Mouse (Mus musculus) ES-Bruce4 (cell line): ENCODE data around the gene Golga3. TPM values are rescaled to one million over a fixed set of nuclear protein-coding genes. Genes with fewer than 3 reads are reported as not detected.

ENCODE experiments used
- H3K27ac ChIP-seq: 2 replicates; pipeline ENCODE4 v1.5.1; 2012; ENCODE audit warnings: low read length, inconsistent platforms; ENCODE audit not compliant: insufficient read depth
- H3K27me3 ChIP-seq: 2 replicates; pipeline ENCODE4 v1.6.1; 2012; ENCODE audit warnings: mild to moderate bottlenecking, low read length, inconsistent platforms; ENCODE audit not compliant: control insufficient read depth, poor library complexity, insufficient read depth, severe bottlenecking
- H3K36me3 ChIP-seq: 2 replicates; pipeline ENCODE4 v1.6.1; 2012; ENCODE audit warnings: inconsistent platforms, mild to moderate bottlenecking, low read length, moderate library complexity; ENCODE audit not compliant: control insufficient read depth, poor library complexity, insufficient read depth, severe bottlenecking
- H3K4me1 ChIP-seq: one replicate; pipeline ENCODE4 v1.8.1; 2011; ENCODE audit warnings: low read length; ENCODE audit not compliant: control insufficient read depth, insufficient read depth
- H3K4me3 ChIP-seq: 2 replicates; pipeline ENCODE4 v1.5.1; 2011; ENCODE audit warnings: low read depth, mild to moderate bottlenecking, low read length
- H3K9ac ChIP-seq: 2 replicates; pipeline ENCODE4 v1.6.1; 2012; ENCODE audit warnings: low read depth, mild to moderate bottlenecking, inconsistent platforms; ENCODE audit not compliant: poor library complexity, severe bottlenecking
- H3K9me3 ChIP-seq: replicated peaks from 2 replicates; pipeline ENCODE4 v1.6.1; 2012; ENCODE audit warnings: mild to moderate bottlenecking, low read length, inconsistent platforms; ENCODE audit not compliant: control insufficient read depth, poor library complexity, insufficient read depth, severe bottlenecking
- CTCF ChIP-seq: IDR thresholded peaks from one replicate; pipeline ENCODE4 v1.8.1; 2011; ENCODE audit warnings: low read depth, low read length
- EP300 ChIP-seq: IDR thresholded peaks from 2 replicates; pipeline ENCODE4 v1.6.1; 2011; ENCODE audit warnings: low read depth, low read length; ENCODE audit not compliant: insufficient read depth
- POLR2A ChIP-seq: IDR thresholded peaks from one replicate; pipeline ENCODE4 v1.8.1; 2011; ENCODE audit warnings: low read length; ENCODE audit not compliant: insufficient read depth
- polyA plus RNA-seq: library from polyadenylated mRNA; stranded (reverse); fragments of >200 nt; gene quantifications from 2 replicates; pipeline ENCODE4 v1.2.4, GENCODE M21; 2011; ENCODE audit warnings: low read depth; ENCODE audit not compliant: missing spikeins, insufficient read depth, insufficient read length

Golga3 gene
- polyA plus RNA-seq = 22.7 and 27.7 TPM in 2 replicates

DNA sequence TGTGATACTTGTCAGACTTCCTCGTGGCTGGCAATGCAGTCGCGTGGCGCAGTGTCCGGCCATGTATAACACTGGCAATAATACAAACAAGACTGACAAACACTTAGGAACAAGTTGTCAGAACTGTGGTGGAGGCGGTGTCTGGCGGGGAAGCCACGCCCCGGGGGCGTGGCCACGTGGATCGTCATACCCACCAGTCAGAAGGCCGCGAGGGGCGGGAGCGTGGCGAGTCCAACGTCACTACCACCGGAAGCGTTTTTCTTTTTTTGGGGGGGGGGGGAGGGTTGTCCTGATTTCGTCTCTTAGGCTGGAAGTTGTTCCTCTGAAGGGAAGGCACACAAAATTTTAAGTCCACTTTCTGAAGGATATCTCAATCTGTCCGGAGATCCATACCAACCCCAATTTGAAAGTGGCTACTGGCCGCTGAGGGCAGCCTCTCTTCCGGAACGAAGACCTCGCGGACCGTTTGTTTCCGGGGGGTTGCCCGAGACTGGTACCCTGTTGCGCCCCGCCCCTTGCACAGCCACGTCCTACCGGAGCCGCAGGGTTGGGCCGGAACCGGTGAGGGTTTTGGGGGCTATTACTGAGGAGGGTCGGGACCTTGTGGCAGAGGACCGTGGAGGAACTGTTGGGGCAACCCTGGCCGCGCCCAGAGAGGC is at the start of gene Golga3:
Gene Golga3, plus strand, starts transcription at position 340 of the 659 bp plus-strand sequence.
- Histone ChIP-seq H3K9me3 (no peaks in the 10 kb centered on the region), H3K4me3 (peak within 1 kb of the TSS; percentile 80), H3K27me3 (no peaks in the 10 kb centered on the region), H3K4me1 (no peaks in the 10 kb centered on the region), H3K36me3 (no peaks in the 10 kb centered on the region), H3K27ac (no peak within 1 kb of the TSS), H3K9ac (peak within 1 kb of the TSS; percentile 42)
- no peak for TF ChIP-seq CTCF
- 0 out of 2 replicates have a peak, but pooled peaks have one; percentile 33 for TF ChIP-seq EP300

GRCm38 (mm10) chr5:110135293-110136086 is 41.0 kb upstream of the Golga3 start, which contains the start of gene Chfr:
Chfr (plus strand) TSS chr5:110135842.
- H3K4me1 ChIP-seq = no peaks in the 10 kb centered on the region
- H3K9me3 ChIP-seq = peaks cover 24% of the 10 kb centered on the region
- TF ChIP-seq POLR2A (peak; percentile 18), EP300 (peak; percentile 63; the same call in 1 of the 2 replicates), CTCF (no peak)
- peak within 1 kb of the TSS; percentile 96 for H3K4me3 ChIP-seq
- peak within 1 kb of the TSS; percentile 82 for H3K27ac ChIP-seq
- peak within 1 kb of the TSS; percentile 78 for H3K9ac ChIP-seq
- H3K27me3 ChIP-seq = no peaks in the 10 kb centered on the region
- H3K36me3 ChIP-seq = peaks cover 3% of the 10 kb centered on the region; the same call in 1 of the 2 replicates

- Histone ChIP-seq H3K4me1 (no peaks in the 10 kb centered on the region), H3K27me3 (no peaks in the 10 kb centered on the region), H3K9me3 (peaks cover 18% of the 10 kb centered on the region), H3K36me3 (0 out of 2 replicates have a peak, but pooled peaks cover 3% of the 10 kb centered on the region), H3K4me3 (peak overlapping the region; percentile 96), H3K27ac (no peak overlapping the region), H3K9ac (peak overlapping the region; percentile 69)
- TF ChIP-seq POLR2A (no peak), EP300 (no peak), CTCF (no peak)
These were observed 40.4 kb upstream of the Golga3 start for GRCm38 (mm10) chr5:110136087-110136464.

GRCm38 (mm10) chr5:110137816-110138215 is 38.7 kb upstream of the Golga3 start:
- no peak for TF ChIP-seq POLR2A
- no peak for TF ChIP-seq EP300
- no peak overlapping the region for H3K27ac ChIP-seq
- no peak overlapping the region for H3K4me3 ChIP-seq
- no peaks in the 10 kb centered on the region for H3K4me1 ChIP-seq
- H3K36me3 ChIP-seq = 0 out of 2 replicates have a peak, but pooled peaks cover 3% of the 10 kb centered on the region
- H3K9ac ChIP-seq = no peak overlapping the region
- H3K27me3 ChIP-seq = no peaks in the 10 kb centered on the region
- H3K9me3 ChIP-seq = peaks cover 12% of the 10 kb centered on the region

GRCm38 (mm10) chr5:110139325-110139724 is 37.2 kb upstream of the Golga3 start:
- Histone ChIP-seq H3K4me1 (no peaks in the 10 kb centered on the region), H3K27ac (no peak overlapping the region), H3K36me3 (peaks cover 7% of the 10 kb centered on the region), H3K9me3 (peaks cover under 1% of the 10 kb centered on the region; the same call in 1 of the 2 replicates), H3K27me3 (no peaks in the 10 kb centered on the region), H3K4me3 (no peak overlapping the region), H3K9ac (no peak overlapping the region)
- no peak for TF ChIP-seq CTCF

DNA sequence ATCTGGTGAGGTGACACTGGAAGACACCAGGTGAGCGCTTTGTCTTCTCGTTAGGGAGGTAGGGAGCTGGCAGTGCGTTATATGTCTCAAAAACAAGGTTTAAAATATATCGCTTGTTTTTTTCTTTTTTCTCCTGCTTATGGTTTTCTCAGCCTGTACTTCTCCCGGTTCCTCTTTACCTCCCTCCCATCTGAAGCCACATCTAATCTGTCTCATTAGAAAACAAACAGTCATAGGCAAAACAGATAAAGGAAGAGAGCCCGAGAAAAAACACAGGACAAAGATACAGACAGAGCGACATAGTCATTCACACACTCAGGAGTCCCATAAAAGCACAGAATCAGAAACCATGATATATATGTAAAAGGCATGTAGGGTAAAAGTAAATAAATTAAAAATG is 36.1 kb upstream of the Golga3 start:
- no peaks in the 10 kb centered on the region for H3K4me1 ChIP-seq
- H3K4me3 ChIP-seq = no peak overlapping the region
- H3K36me3 ChIP-seq = peaks cover 16% of the 10 kb centered on the region
- H3K9ac ChIP-seq = no peak overlapping the region
- no peaks in the 10 kb centered on the region for H3K27me3 ChIP-seq
- H3K27ac ChIP-seq = no peak overlapping the region
- H3K9me3 ChIP-seq = no peaks in the 10 kb centered on the region
- no peak for TF ChIP-seq EP300
- TF ChIP-seq POLR2A = no peak
- TF ChIP-seq CTCF = no peak
